Mouse (Mus musculus): ENCODE measurements around the gene Pakap. TPM values are rescaled to one million over a fixed set of nuclear protein-coding genes. Genes with fewer than 3 reads are reported as not detected.

The Pakap gene
- polyA plus RNA-seq, 1 experiment from 2014 or later, result 1.7 TPM

GRCm38 (mm10) chr4:57866990-57867389, 299.0 kb downstream of the Pakap start:
- Histone ChIP-seq H3K9me3 (replicated peaks; ENCODE audit: control insufficient read depth, low read length) (no peaks in the 10 kb centered on the region), H3K36me3 (ENCODE audit: control insufficient read depth, insufficient read depth) (no peaks in the 10 kb centered on the region), H3K9ac (ENCODE audit: low read depth, low read length) (no peak overlapping the region), H3K27ac (ENCODE audit: low read length) (no peak overlapping the region), H3K4me3 (ENCODE audit: low read depth, low read length) (no peak overlapping the region), H3K27me3 (ENCODE audit: control insufficient read depth, insufficient read depth, low read depth, low read length) (no peaks in the 10 kb centered on the region), H3K4me2 (ENCODE audit: low read depth, low read length) (no peak overlapping the region), H3K4me1 (ENCODE audit: control insufficient read depth, low read depth, low read length) (no peaks in the 10 kb centered on the region)
- WGBS (ENCODE audit: insufficient replicate concordance), result 55% methylated on average over 9 of the region's 9 CpGs
- no peak for ATAC-seq (ENCODE audit: low read depth)

- H3K27me3 ChIP-seq (ENCODE audit: control insufficient read depth, insufficient read depth, low read depth, low read length), result no peaks in the 10 kb centered on the region
- no peak for ATAC-seq (ENCODE audit: low read depth)
- no peaks in the 10 kb centered on the region for H3K4me1 ChIP-seq (ENCODE audit: control insufficient read depth, low read depth, low read length)
- no peak overlapping the region for H3K27ac ChIP-seq (ENCODE audit: low read length)
- no peaks in the 10 kb centered on the region for H3K9me3 ChIP-seq (replicated peaks; ENCODE audit: control insufficient read depth, low read length)
- no peak overlapping the region for H3K9ac ChIP-seq (ENCODE audit: low read depth, low read length)
- 18% methylated on average over 10 of the region's 10 CpGs for WGBS (ENCODE audit: insufficient replicate concordance)
- no peak overlapping the region for H3K4me3 ChIP-seq (ENCODE audit: low read depth, low read length)
- H3K36me3 ChIP-seq (ENCODE audit: control insufficient read depth, insufficient read depth), result no peaks in the 10 kb centered on the region
- no peak overlapping the region for H3K4me2 ChIP-seq (ENCODE audit: low read depth, low read length)
These were observed 299.5 kb downstream of the Pakap start for GRCm38 (mm10) chr4:57867454-57867853.

GRCm38 (mm10) chr4:57879137-57879536, 311.2 kb downstream of the Pakap start:
- Histone ChIP-seq H3K4me2 (ENCODE audit: low read depth, low read length) (no peak overlapping the region), H3K4me3 (ENCODE audit: low read depth, low read length) (no peak overlapping the region), H3K9me3 (replicated peaks; ENCODE audit: control insufficient read depth, low read length) (no peaks in the 10 kb centered on the region), H3K27ac (ENCODE audit: low read length) (no peak overlapping the region), H3K9ac (ENCODE audit: low read depth, low read length) (no peak overlapping the region), H3K4me1 (ENCODE audit: control insufficient read depth, low read depth, low read length) (no peaks in the 10 kb centered on the region), H3K36me3 (ENCODE audit: control insufficient read depth, insufficient read depth) (no peaks in the 10 kb centered on the region), H3K27me3 (ENCODE audit: control insufficient read depth, insufficient read depth, low read depth, low read length) (no peaks in the 10 kb centered on the region)
- ATAC-seq (ENCODE audit: low read depth), result no peak
- 62% methylated on average over 5 of the region's 5 CpGs for WGBS (ENCODE audit: insufficient replicate concordance)

- 7% methylated on average over 6 of the region's 6 CpGs for WGBS (ENCODE audit: insufficient replicate concordance)
- ATAC-seq (ENCODE audit: low read depth), result no peak
These were observed 311.9 kb downstream of the Pakap start for GRCm38 (mm10) chr4:57879804-57880357.

GRCm38 (mm10) chr4:57883520-57884421, 315.8 kb downstream of the Pakap start:
- no peak overlapping the region for H3K4me3 ChIP-seq (ENCODE audit: low read depth, low read length)
- ATAC-seq (ENCODE audit: low read depth), result no peak
- H3K4me1 ChIP-seq (ENCODE audit: control insufficient read depth, low read depth, low read length), result no peaks in the 10 kb centered on the region
- no peak overlapping the region for H3K4me2 ChIP-seq (ENCODE audit: low read depth, low read length)
- H3K9me3 ChIP-seq (replicated peaks; ENCODE audit: control insufficient read depth, low read length), result no peaks in the 10 kb centered on the region
- no peaks in the 10 kb centered on the region for H3K36me3 ChIP-seq (ENCODE audit: control insufficient read depth, insufficient read depth)
- H3K27me3 ChIP-seq (ENCODE audit: control insufficient read depth, insufficient read depth, low read depth, low read length), result no peaks in the 10 kb centered on the region
- 37% methylated on average over 7 of the region's 7 CpGs for WGBS (ENCODE audit: insufficient replicate concordance)
- H3K9ac ChIP-seq (ENCODE audit: low read depth, low read length), result no peak overlapping the region
- H3K27ac ChIP-seq (ENCODE audit: low read length), result no peak overlapping the region

More at GRCm38 (mm10) chr4:57879804-57880357, 311.9 kb downstream of the Pakap start:
- Histone ChIP-seq H3K9me3 (replicated peaks; ENCODE audit: control insufficient read depth, low read length) (no peaks in the 10 kb centered on the region), H3K27me3 (ENCODE audit: control insufficient read depth, insufficient read depth, low read depth, low read length) (no peaks in the 10 kb centered on the region), H3K36me3 (ENCODE audit: control insufficient read depth, insufficient read depth) (no peaks in the 10 kb centered on the region), H3K4me2 (ENCODE audit: low read depth, low read length) (no peak overlapping the region), H3K27ac (ENCODE audit: low read length) (no peak overlapping the region), H3K9ac (ENCODE audit: low read depth, low read length) (no peak overlapping the region), H3K4me3 (ENCODE audit: low read depth, low read length) (no peak overlapping the region), H3K4me1 (ENCODE audit: control insufficient read depth, low read depth, low read length) (no peaks in the 10 kb centered on the region)

- no peak for ATAC-seq (ENCODE audit: low read depth)
- Histone ChIP-seq H3K27me3 (ENCODE audit: control insufficient read depth, insufficient read depth, low read depth, low read length) (no peaks in the 10 kb centered on the region), H3K4me2 (ENCODE audit: low read depth, low read length) (no peak overlapping the region), H3K27ac (ENCODE audit: low read length) (no peak overlapping the region), H3K4me3 (ENCODE audit: low read depth, low read length) (no peak overlapping the region), H3K9ac (ENCODE audit: low read depth, low read length) (no peak overlapping the region), H3K4me1 (ENCODE audit: control insufficient read depth, low read depth, low read length) (no peaks in the 10 kb centered on the region), H3K9me3 (replicated peaks; ENCODE audit: control insufficient read depth, low read length) (no peaks in the 10 kb centered on the region), H3K36me3 (ENCODE audit: control insufficient read depth, insufficient read depth) (no peaks in the 10 kb centered on the region)
- 48% methylated on average over 3 of the region's 3 CpGs for WGBS (ENCODE audit: insufficient replicate concordance)
These were observed 316.5 kb downstream of the Pakap start for GRCm38 (mm10) chr4:57884511-57884910.

- Histone ChIP-seq H3K4me2 (ENCODE audit: low read depth, low read length) (no peak overlapping the region), H3K36me3 (ENCODE audit: control insufficient read depth, insufficient read depth) (no peaks in the 10 kb centered on the region), H3K4me3 (ENCODE audit: low read depth, low read length) (no peak overlapping the region), H3K4me1 (ENCODE audit: control insufficient read depth, low read depth, low read length) (no peaks in the 10 kb centered on the region), H3K27ac (ENCODE audit: low read length) (no peak overlapping the region), H3K9me3 (replicated peaks; ENCODE audit: control insufficient read depth, low read length) (no peaks in the 10 kb centered on the region), H3K27me3 (ENCODE audit: control insufficient read depth, insufficient read depth, low read depth, low read length) (no peaks in the 10 kb centered on the region), H3K9ac (ENCODE audit: low read depth, low read length) (no peak overlapping the region)
- ATAC-seq (ENCODE audit: low read depth), result no peak
- 36% methylated on average over 2 of the region's 2 CpGs for WGBS (ENCODE audit: insufficient replicate concordance)
These were observed 317.2 kb downstream of the Pakap start for GRCm38 (mm10) chr4:57885186-57885585.

- H3K9ac ChIP-seq (ENCODE audit: low read depth, low read length), result no peak overlapping the region
- H3K4me3 ChIP-seq (ENCODE audit: low read depth, low read length), result no peak overlapping the region
- H3K4me2 ChIP-seq (ENCODE audit: low read depth, low read length), result no peak overlapping the region
- ATAC-seq (ENCODE audit: low read depth), result no peak
- no peak overlapping the region for H3K27ac ChIP-seq (ENCODE audit: low read length)
- no peaks in the 10 kb centered on the region for H3K4me1 ChIP-seq (ENCODE audit: control insufficient read depth, low read depth, low read length)
- WGBS (ENCODE audit: insufficient replicate concordance), result 22% methylated on average over 11 of the region's 11 CpGs
- no peaks in the 10 kb centered on the region for H3K27me3 ChIP-seq (ENCODE audit: control insufficient read depth, insufficient read depth, low read depth, low read length)
- H3K9me3 ChIP-seq (replicated peaks; ENCODE audit: control insufficient read depth, low read length), result no peaks in the 10 kb centered on the region
- no peaks in the 10 kb centered on the region for H3K36me3 ChIP-seq (ENCODE audit: control insufficient read depth, insufficient read depth)
These were observed 318.3 kb downstream of the Pakap start for GRCm38 (mm10) chr4:57886066-57886887.

- no peak for ATAC-seq (ENCODE audit: low read depth)
- H3K27me3 ChIP-seq (ENCODE audit: control insufficient read depth, insufficient read depth, low read depth, low read length), result no peaks in the 10 kb centered on the region
- H3K27ac ChIP-seq (ENCODE audit: low read length), result no peak overlapping the region
- H3K4me3 ChIP-seq (ENCODE audit: low read depth, low read length), result no peak overlapping the region
- H3K4me2 ChIP-seq (ENCODE audit: low read depth, low read length), result no peak overlapping the region
- no peaks in the 10 kb centered on the region for H3K4me1 ChIP-seq (ENCODE audit: control insufficient read depth, low read depth, low read length)
- H3K36me3 ChIP-seq (ENCODE audit: control insufficient read depth, insufficient read depth), result no peaks in the 10 kb centered on the region
- H3K9ac ChIP-seq (ENCODE audit: low read depth, low read length), result no peak overlapping the region
- H3K9me3 ChIP-seq (replicated peaks; ENCODE audit: control insufficient read depth, low read length), result no peaks in the 10 kb centered on the region
- WGBS (ENCODE audit: insufficient replicate concordance), result 65% methylated on average over 3 of the region's 3 CpGs
These were observed 318.9 kb downstream of the Pakap start for GRCm38 (mm10) chr4:57886888-57887230.

All from liver, embryonic 16.5 days (tissue).